Mouse (Mus musculus): Measurements from ENCODE around the gene Atp6ap1.

- TF ChIP-seq CTCF (IDR thresholded peaks at IDR 0.05; ENCODE audit: low read depth), result no peak
- TF ChIP-seq EP300 (IDR thresholded peaks at IDR 0.05; ENCODE audit: low read depth), result no peak
Observed at GRCm38 (mm10) chrX:74270902-74271551, 25.9 kb upstream of the Atp6ap1 start.

Data from heart, postnatal 0 days (tissue).